Mouse (Mus musculus) cerebellum, adult 2 months (tissue): ENCODE results near the gene Nop56.

Experiments used
- CTCF ChIP-seq: fragments of 200-500 bp; IDR thresholded peaks from 2 replicates; pipeline ENCODE4 v1.5.1; 2011; ENCODE audit warnings: low read depth, mild to moderate bottlenecking, control low read depth, low read length, moderate library complexity, borderline replicate concordance; ENCODE audit not compliant: insufficient read depth
- POLR2A ChIP-seq: fragments of 200-500 bp; IDR thresholded peaks from 2 replicates; pipeline ENCODE4 v1.6.1; 2011; ENCODE audit warnings: low read length, control low read depth, borderline replicate concordance; ENCODE audit not compliant: insufficient read depth

DNA sequence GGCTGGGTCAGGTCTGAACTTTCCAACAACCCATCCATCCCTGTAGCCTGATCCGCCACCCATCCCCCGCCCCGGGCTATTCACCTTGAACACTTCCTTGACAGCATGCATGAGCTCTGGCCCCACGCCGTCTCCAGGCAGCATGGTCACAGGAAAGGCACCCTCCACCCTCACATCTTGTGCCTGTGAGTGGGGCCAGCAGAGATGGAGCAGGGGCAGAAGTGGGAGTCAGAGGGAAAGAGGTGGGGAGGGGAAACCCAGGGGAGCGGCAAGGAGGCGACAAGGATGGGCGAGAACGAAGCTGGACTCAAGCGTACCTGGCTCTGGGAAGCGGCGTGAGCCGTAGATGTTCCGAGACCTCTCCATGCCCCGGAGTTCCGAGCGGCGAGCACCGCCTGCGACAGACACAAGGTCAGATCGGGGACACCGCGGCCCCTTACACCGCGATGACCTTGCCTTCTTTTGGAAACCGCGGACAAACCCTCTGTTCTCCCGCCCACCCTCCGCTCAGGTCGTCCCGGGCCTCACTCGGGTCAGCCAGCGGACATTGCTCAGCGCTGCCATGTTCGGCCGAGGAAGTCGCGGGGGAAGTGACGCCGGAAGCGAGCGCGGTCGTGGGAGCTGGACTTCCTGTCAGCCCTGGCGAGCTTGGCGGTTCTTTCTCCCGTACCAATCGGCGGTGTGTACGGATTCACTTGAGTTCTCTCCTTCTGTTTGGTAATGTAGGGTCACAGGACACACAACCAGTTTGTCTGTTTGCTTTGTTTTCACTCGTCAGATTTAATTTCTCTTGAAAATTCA is 9.8 kb downstream of the Nop56 start, which contains the start of gene Idh3b:
- TF ChIP-seq POLR2A: peak; percentile 96
- TF ChIP-seq CTCF: no peak
